Mouse (Mus musculus): ENCODE measurements around the gene Lin7c.
A peak's percentile ranks its signal among the peaks of the same experiment; 100 is the strongest.

The Lin7c gene

DNA sequence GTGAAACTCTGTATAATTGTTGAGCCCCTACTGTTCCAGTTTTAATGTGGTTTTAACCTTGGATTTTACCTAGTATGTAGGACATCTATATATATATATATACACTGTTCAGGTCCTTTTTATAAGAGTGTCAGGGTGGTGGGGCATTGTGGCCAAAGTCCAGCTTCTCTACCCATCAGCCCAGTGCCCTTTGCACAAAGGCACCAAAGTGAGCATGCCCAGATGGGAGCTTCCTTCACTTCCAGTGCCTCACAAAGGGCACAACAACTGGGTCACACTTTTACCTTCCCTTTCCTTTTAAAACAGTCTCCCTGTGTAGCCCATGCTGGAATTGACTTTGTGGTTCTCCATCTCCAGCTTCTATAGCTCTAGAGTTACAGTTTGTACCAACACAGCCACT, 23.9 kb downstream of the Lin7c start:
- ATAC-seq (ENCODE audit: insufficient number of reproducible peaks, low FRiP score, low TSS enrichment): no peak

DNA sequence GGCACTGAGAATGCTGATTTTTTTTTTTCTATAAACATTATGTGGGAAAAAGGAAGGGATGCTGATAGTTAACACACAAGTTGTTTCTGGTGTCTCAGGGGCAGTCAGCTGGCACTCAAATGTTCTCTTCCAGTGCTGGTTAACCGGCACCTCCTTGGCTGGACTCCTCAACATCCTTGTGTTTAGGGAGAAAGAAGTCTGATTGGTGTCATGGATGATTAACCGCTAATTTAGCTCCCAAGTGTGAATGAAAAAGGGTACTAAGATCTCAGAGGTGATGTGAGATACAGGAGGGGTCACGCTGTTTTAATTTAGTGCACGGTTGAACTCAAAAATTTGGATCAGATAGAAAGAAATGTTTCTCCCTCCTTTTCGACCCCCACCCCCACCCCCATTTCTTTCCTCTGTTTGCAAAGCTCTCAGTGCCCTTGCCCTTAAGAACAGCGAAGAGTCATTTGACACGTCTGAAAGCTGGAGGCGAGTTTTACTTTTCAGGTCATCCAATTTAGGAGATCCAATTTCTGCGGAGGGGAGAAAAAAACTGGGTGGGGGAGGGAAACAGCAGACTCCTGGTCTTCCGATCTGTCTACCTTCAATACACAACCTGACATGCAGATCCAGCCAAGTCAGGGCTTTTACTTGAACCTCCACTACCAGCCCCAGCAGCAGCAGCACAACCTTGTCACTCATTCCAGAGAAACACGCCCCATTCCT, 26.3 kb downstream of the Lin7c start:
- ATAC-seq (ENCODE audit: insufficient number of reproducible peaks, low FRiP score, low TSS enrichment): no peak

DNA sequence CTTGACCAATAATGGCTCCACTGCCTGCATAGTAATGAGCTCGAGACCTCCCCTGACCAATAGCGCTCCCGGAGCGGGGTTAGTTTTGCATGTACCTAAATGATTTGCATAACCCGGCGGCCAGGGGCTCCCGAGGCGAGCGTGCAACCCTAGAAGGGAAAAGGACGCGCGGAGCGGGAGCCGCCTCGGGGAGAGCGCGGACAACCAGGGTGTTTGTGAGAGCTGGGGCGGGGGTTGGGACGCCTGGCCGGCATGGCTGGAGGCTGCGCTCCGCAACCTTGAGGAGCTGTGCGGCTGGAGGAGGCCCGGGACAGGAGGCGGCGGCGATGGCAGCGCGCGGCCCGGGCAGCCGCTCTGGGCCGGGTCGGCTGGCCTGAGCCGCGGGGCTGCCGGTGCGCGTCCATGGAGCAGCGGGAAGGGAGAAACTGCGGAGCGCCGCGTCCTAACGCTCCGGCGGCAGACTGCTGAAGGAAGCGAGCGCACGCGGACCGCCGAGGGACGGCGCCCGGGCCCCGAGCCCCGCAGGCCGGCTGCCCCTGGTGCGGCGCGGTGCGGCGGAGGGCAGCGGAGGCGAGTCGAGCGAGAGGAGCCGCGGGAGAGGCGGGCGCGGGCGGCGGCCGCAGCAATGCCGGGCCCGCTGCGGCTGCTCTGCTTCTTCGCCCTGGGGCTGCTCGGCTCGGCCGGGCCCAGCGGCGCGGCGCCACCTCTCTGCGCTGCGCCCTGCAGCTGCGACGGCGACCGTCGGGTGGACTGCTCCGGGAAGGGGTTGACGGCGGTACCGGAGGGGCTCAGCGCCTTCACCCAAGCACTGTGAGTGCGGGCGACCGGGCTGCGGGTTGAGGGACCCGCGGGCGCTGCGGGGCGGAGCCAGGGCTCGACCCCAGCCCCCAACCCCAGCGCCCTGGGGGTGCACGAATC, 27.1 kb downstream of the Lin7c start, which contains the start of gene Lgr4:
Lgr4 (plus strand) TSS at position 152 of the 918 bp plus-strand sequence.
- peak; percentile 98 for ATAC-seq (ENCODE audit: insufficient number of reproducible peaks, low FRiP score, low TSS enrichment)

DNA sequence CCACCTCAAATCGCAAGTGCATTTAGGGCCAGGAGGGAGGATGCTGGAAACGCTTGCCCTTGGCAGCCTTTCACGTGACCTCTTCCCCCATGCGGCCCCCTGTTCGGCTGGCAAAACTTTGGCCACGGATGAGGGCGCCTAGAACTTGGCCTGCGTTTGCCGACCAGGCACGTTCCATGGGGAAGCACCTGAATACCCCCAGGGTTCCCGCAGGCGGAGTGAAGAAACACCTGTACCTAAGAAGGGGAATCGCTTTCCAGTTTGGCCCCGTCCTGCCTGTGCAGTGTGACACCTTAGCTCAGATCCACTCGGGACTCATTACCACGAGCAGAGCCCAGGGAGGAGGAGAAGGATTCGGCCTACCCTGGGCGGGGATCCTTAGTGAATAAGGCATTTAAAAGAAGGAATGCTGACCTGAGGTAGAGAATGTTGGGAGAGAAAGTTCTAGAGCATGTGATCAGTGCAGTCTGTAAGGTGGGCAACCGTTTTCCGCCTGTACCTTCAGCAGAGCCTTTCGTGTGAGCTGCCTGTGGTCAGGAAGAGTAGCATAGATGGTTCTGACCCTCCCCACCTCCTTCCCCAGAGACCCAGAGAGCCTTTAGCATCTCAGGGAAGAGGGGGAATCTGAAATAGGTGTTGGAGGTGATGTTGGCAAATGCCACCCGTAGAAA, 28.1 kb downstream of the Lin7c start:
- no peak for ATAC-seq (ENCODE audit: insufficient number of reproducible peaks, low FRiP score, low TSS enrichment)

DNA sequence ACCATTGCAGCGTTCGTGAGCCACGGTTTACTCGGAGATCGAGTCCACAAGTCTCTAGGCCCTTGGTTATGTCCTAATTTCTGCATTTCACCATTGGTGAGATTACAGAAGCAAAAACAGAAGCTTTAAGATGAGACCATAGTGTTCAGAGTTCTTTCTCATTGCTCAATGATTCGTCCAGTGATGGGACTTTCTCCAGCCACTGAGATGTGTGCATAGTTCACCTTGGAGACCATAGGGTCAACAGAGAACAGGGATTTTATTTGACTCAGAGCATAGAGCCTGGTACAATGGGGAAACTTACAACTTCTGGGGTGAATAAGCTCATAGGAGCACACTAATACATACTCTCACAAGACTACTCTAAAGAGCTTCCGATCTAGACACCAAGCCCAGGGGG, 29.8 kb downstream of the Lin7c start:
- ATAC-seq (ENCODE audit: insufficient number of reproducible peaks, low FRiP score, low TSS enrichment): no peak

DNA sequence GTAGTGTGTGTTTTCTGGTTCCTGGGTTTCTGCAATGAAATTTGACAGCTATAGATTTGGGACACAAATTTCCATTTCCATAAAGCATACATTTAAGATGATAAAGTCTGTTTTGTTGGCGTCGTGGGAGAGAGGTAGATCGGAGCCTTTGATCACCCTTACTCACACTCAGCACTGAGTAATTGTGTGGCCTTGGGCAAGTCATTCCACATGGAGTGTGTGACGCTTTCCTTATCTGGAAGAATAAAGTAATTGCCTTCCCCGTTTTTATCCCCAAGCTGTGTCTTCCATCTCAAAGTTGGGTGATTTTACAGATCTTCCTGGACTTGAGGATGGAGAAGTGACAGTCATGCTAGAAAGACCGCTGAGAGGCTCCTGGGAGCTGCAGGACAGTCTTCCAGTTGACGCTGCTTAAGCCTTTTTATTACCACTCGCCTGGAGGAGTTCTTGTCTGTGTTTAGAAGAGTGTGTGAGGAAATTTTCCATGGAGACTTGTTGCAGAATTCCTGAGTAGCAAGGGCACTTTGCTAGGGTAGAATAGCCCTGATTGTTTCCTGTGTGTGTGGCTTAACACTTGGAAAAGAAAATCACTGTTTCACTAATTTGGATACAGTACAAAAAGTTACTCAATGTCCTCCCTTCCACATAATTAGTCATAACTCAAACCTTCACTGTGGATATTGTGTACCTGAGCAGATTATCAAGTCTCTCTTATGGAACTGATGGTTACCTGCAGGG, 30.8 kb downstream of the Lin7c start:
- no peak for ATAC-seq (ENCODE audit: insufficient number of reproducible peaks, low FRiP score, low TSS enrichment)

DNA sequence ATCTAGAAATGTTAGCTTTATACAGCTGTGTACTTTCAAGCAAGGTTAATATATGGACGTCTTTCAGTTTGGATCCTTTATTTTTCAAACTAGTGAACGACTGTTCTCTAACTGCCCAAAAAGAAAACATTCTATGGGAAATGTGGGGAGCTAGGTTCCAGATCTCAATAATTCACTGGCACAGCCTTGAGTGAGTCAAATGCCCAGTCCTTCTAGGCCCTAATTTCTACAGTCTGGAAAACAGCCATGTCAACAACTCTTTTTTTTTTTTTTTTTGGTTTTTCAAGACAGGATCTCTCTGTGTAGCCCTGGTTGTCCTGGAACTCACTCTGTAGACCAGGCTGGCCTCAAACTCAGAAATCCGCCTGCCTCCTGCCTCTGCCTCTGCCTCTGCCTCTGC, 31.7 kb downstream of the Lin7c start:
- no peak for ATAC-seq (ENCODE audit: insufficient number of reproducible peaks, low FRiP score, low TSS enrichment)

DNA sequence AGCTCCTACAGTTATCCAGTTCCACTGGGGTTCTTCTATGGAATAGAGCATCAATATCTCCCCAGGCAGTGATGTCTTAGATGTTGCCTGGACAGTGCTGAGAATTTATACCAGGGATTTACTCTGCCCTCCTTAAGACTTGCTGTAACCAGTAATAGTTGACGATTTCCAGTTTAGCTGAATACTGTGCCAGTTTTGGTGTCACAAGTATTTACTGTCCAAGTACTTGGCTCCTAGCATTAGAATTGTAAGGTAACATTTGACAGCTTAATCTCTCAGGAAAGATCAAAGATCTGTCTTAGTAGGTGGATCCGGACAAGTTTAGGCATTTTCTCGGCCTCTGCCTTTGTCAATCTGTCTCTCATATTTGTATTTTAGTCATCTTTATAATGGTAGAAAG, 32.4 kb downstream of the Lin7c start:
- no peak for ATAC-seq (ENCODE audit: insufficient number of reproducible peaks, low FRiP score, low TSS enrichment)

DNA sequence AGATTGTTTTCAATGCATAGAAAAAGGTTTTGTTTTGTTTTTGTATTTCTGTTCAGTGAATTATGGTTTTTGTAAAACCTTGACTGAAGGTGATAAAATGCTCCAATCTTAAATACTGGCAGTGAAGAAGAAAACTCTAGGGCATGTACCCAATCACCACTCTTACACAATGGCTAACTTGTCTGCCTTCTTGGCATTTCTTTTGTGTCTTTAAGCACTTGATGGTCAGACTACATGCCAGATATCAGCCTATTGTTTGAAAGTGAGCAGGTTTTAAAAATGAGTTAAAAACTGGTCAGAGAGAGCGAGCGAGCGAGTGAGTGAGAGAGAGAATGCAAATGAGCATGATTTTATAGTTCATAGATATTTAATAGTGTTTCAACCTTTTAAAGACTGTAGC, 33.3 kb downstream of the Lin7c start:
- no peak for ATAC-seq (ENCODE audit: insufficient number of reproducible peaks, low FRiP score, low TSS enrichment)

DNA sequence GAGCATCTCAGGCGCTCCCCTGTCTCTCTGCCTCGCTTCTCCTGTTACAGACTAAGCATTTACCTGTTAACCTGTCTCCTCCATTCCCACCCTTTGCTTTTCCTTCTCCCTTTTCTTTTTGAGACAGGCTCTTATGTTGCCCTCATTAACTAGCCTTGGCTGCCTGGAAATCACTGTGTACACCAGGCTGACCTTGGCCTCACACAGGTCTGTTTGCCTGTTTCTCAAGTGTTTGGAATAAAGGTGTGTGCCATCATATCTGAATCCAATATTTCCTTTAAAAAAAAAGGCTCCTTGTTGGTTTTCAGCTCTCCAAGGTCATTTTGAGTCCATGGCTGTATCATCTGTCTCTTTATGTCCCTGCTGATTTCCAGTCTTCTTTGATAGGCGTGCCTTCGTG, 36.3 kb downstream of the Lin7c start:
- ATAC-seq (ENCODE audit: insufficient number of reproducible peaks, low FRiP score, low TSS enrichment): no peak

DNA sequence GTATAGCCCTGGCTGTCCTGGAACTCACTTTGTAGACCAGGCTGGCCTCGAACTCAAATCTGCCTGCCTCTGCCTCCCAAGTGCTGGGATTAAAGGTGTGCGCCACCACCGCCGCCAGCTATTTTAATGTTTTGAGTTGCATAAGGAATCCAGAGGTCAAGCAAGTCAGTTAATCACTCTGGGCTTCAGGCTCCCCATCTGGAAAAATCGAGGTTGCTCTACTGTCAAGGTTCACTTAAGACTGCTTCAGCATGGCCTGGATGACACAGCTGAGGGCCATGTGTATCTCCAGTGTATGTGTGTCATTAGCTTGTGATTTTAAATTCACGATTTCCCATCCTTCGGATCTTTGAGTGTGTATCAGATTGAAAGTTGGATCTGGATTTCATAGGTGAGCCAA, 36.8 kb downstream of the Lin7c start:
- ATAC-seq (ENCODE audit: insufficient number of reproducible peaks, low FRiP score, low TSS enrichment): no peak

DNA sequence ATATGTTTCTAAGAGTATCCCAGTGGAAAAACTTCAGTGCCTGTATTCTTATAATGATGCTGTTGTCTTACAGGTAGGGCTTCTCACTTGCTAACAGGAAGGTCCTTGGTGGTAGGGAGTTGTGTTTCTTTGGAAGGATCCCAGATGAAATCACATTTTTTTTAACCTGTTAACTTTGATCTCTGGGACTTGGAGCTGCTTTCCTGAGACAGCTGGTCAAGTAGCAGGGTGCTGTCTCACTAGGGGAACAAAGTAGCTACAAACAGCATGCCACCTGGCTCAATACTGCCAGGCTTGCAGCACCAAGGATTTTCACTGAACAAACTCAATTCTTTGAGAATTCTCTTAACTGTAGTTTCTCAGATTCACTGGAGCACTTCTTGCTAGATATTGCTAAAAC, 37.2 kb downstream of the Lin7c start:
- peak; percentile 70 for ATAC-seq (ENCODE audit: insufficient number of reproducible peaks, low FRiP score, low TSS enrichment)

DNA sequence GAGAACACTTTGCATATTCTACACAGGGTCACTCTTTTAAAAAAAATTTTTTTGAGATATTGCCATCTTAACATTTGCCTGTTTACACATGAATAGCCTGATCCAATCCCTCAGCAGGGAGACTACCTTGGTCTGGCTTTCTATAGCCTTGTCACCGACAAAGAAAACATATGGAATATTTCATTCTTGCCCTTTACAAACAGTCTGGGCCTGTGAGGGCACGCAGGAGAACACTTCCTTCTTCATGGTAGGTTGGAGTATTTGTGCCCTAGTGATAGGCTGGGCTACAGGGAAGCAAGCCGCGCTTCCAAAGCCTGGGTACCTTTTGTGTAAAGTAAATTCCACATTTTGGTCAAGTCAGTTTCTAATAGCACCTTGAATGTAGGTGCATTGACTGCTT, 38.1 kb downstream of the Lin7c start:
- ATAC-seq (ENCODE audit: insufficient number of reproducible peaks, low FRiP score, low TSS enrichment): peak; percentile 81

DNA sequence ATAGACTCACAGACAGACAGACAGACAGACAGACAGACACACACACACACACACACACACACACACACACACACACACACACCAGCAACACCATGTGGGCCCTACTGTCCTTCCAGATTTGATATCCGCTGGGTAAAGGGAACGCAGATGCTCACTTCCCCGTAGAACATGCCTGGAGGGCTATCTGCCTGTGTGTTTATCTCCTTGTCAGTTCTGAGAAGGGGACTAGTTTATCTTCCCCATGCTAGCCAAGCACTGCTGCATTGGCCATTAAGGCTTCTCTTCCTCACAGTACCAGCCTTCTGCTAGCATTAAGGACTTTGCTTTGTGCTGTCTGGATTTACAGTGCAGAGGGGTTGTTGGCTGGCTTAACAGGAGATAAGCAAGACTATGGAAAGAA, 38.6 kb downstream of the Lin7c start:
- ATAC-seq (ENCODE audit: insufficient number of reproducible peaks, low FRiP score, low TSS enrichment): no peak

DNA sequence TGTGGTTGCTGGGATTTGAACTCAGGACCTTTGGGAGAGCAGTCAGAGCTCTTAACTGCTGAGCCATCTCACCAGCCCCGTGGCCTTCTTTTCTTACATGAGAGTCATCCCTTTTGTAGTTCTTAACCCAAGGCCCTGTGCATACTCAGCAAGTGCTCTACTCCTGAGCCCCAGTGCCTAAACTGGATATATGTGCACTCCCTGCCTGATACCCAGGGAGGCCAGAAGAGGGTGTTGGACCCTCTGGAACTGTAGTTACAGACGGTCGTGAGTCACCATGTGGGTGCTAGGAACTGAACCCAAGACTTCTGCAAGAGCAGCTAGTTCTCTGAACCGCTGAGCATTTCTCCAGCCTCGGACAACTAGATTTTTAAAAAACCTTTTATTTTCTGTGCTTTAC, 39.7 kb downstream of the Lin7c start:
- ATAC-seq (ENCODE audit: insufficient number of reproducible peaks, low FRiP score, low TSS enrichment): no peak

DNA sequence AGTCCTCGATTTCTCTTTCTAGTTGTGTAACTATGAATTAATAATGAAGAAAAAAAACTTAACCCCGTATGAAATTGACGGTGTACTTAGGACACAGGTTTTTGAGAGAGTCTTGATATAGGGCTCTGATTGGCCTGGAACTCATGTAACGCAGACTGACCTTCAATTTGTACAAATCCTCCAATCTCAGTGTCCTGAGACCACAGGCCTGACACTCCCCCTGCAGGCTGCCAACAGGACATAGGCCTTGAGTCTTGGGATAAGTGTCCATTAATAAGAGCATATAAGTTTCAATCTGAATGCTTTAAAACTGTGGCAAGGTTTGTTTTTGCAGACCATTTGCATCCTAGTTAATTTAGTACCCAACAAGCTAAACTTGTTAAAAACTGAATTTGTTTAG, 40.1 kb downstream of the Lin7c start:
- ATAC-seq (ENCODE audit: insufficient number of reproducible peaks, low FRiP score, low TSS enrichment): no peak

DNA sequence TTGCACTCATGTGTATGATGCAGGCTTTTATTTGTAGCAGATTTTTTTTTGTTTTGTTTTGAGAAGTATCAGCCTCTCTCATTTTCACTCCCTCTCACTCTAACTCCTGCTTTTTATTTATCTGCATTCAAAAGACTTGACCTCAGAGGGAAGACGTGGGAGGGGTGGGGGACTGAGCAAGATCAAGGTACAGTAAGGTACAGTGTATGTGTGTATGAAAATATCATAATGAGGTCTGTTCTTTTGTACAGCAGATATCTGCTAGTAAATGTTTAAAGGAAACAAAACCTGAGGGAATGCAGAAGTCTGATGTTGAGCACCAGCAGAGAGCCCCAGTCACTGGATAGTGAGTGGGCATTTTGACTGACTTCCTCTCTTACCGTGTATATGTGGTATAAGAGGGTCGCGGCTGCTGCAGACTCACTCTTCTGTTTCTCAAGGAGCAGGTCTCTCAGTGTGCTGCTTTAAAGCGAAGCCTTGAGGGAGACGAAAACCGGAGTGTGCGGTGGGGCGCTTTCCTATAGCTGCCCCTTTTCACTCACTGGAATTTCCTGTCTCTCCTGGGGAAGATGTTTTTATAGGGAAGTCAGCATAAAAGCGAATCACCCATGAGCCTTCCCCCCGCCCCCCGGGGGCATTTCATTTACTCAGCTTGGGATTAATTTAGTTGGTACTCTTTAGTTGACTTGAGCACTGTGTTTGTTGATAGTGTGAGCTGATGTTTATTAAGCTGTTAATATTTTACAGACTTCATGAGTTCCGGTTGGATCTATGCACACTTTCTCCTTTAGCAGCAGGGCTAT, 41.5 kb downstream of the Lin7c start:
- no peak for ATAC-seq (ENCODE audit: insufficient number of reproducible peaks, low FRiP score, low TSS enrichment)

DNA sequence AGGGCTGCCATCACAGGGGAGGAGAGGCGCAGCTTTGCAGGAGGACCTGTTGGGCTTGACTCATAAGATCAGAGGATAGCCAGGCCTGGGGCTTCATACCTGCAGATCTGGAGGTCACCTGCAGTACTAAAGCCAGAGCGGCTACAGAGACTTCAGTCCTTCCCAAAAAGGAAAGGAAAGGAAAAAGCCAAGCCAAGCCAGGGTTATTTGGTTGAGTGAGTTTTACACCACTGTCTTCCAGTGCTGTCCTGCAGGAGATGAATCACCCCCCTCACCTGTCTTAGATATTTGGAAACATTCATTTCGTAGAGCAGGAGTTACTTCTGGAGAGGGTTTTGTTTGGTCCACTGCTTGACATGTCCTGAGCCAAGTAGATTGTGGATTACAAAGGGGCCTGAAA, 42.5 kb downstream of the Lin7c start:
- no peak for ATAC-seq (ENCODE audit: insufficient number of reproducible peaks, low FRiP score, low TSS enrichment)

DNA sequence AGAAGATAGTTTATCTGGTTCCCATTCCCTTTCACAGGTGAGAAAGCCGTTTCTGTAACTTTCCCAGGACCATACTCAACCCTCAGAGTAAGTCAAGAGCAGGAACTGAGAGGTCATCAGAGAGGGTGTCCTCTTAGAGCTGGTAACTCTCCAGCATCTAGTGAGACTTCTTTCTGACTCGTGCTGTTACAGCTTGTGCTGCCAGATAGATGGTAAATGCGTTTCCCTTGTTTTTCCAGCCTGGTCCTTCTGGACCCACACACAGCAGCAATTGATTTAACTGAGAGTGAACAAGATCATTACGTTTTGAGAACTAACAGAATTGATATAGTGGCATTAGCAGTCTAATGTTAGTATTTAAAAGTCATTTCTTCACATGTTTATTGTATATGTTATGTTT, 43.4 kb downstream of the Lin7c start:
- ATAC-seq (ENCODE audit: insufficient number of reproducible peaks, low FRiP score, low TSS enrichment): no peak

DNA sequence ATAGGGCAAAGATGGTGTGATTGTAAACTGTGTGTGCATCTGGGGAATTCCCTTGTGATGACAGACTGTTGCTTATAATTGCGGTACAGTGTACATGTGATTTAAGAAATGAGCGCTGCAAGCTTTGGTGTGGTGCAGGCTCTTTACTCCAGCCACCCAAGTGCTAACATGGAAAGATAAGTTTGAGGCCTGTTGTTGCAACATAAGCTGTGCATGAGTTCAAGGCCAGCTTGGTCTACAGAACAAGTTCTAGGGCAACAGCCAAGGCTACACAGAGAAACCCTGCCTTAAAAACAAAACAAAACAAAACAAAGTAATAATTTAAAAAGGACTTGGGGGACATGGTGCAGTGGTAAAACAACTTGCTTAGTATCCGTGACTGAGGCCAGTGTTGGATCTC, 44.5 kb downstream of the Lin7c start:
- no peak for ATAC-seq (ENCODE audit: insufficient number of reproducible peaks, low FRiP score, low TSS enrichment)

Data from cerebellum, adult (tissue).